Mouse (Mus musculus): ENCODE data around the gene Eif2ak1. TPM values are rescaled to one million over a fixed set of nuclear protein-coding genes. Genes with fewer than 3 reads are reported as not detected.

Eif2ak1 gene
- total and polyA plus RNA-seq, 2 experiments from 2014 or later, result 28.8 to 32.6 TPM

DNA sequence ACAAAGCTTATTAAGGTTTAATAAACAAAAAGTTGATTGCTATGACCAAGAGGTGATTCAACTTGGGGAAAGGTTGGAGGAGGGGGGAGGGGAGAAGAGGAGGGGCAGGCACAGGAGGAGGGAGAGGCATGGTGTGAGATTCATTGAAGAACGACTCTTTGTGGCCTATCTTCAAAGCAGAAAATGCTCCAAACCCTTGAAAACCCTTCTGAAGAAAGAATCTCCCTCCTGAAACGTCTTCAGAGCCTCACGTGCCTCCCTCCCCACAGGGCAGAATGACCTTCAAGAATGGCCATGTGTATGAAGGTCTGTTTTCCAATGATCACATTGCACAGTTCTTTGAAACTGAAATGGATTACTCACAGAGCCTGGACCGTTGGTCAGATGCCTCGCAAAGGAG is 132.4 kb downstream of the Eif2ak1 start:
- ATAC-seq (ENCODE audit: low FRiP score) (no peak), DNase-seq (ENCODE audit: low spot score) (no peak)
- no peak overlapping the region for H3K4me2 ChIP-seq (ENCODE audit: low read depth, low read length, poor library complexity, severe bottlenecking)
- TF ChIP-seq CTCF (IDR thresholded peaks at IDR 0.05), result no peak
- H3K4me3 ChIP-seq (ENCODE audit: low read depth, low read length), result no peak overlapping the region
- H3K4me1 ChIP-seq (ENCODE audit: insufficient read depth, low read length), result no peaks in the 10 kb centered on the region
- H3K36me3 ChIP-seq (ENCODE audit: insufficient read depth, low read length), result no peaks in the 10 kb centered on the region
- no peak overlapping the region for H3K27ac ChIP-seq (ENCODE audit: low read depth, low read length)
- no peaks in the 10 kb centered on the region for H3K9me3 ChIP-seq (ENCODE audit: low read length)
- no peak overlapping the region for H3K9ac ChIP-seq (replicated peaks; ENCODE audit: low read length, poor library complexity, severe bottlenecking)
- WGBS, result 41% methylated on average over 5 of the region's 5 CpGs
- H3K27me3 ChIP-seq (ENCODE audit: insufficient read depth, low read length), result no peaks in the 10 kb centered on the region

Other genes starting within 250 kb of the Eif2ak1 start
- gene Cyth3, start 195.3 kb upstream of the Eif2ak1 start, total RNA-seq (2014; rRNA removed), result 47.8 and 51.5 TPM in 2 replicates
- gene Cyth3, start 195.3 kb upstream of the Eif2ak1 start, polyA plus RNA-seq (2015; fragmentation: Nextera tagmentation; extraction: Ambion mirVana), result 34.1 and 35.4 TPM in 2 replicates
- gene Usp42, start 85.5 kb upstream of the Eif2ak1 start, total RNA-seq (2014; rRNA removed), result 23.1 and 24.3 TPM in 2 replicates
- 18.8 TPM in 2 replicates for gene Usp42, start 85.5 kb upstream of the Eif2ak1 start, polyA plus RNA-seq (2015; fragmentation: Nextera tagmentation; extraction: Ambion mirVana)
- not detected in 2 replicates for gene Ankrd61, start 79.9 kb downstream of the Eif2ak1 start, total RNA-seq (2014; rRNA removed)
- 0.21 and 0.26 TPM in 2 replicates for gene Ankrd61, start 79.9 kb downstream of the Eif2ak1 start, polyA plus RNA-seq (2015; fragmentation: Nextera tagmentation; extraction: Ambion mirVana)
- gene Aimp2, start 92.1 kb downstream of the Eif2ak1 start, total RNA-seq (2014; rRNA removed), result 52.9 and 64.0 TPM in 2 replicates
- gene Aimp2, start 92.1 kb downstream of the Eif2ak1 start, polyA plus RNA-seq (2015; fragmentation: Nextera tagmentation; extraction: Ambion mirVana), result 68.4 and 74.7 TPM in 2 replicates
- gene Pms2, start 92.2 kb downstream of the Eif2ak1 start, total RNA-seq (2014; rRNA removed), result 14.0 and 20.2 TPM in 2 replicates
- 20.2 and 24.8 TPM in 2 replicates for gene Pms2, start 92.2 kb downstream of the Eif2ak1 start, polyA plus RNA-seq (2015; fragmentation: Nextera tagmentation; extraction: Ambion mirVana)
- 0.76 TPM in 1 of 2 replicates, not detected in the other for gene Gm42421, start 110.4 kb downstream of the Eif2ak1 start, total RNA-seq (2014; rRNA removed)
- 1.1 and 2.4 TPM in 2 replicates for gene Gm42421, start 110.4 kb downstream of the Eif2ak1 start, polyA plus RNA-seq (2015; fragmentation: Nextera tagmentation; extraction: Ambion mirVana)
- gene Rsph10b, start 115.2 kb downstream of the Eif2ak1 start, total RNA-seq (2014; rRNA removed), result 4.1 and 5.8 TPM in 2 replicates
- gene Rsph10b, start 115.2 kb downstream of the Eif2ak1 start, polyA plus RNA-seq (2015; fragmentation: Nextera tagmentation; extraction: Ambion mirVana), result 4.2 and 6.8 TPM in 2 replicates
- 46.9 and 72.6 TPM in 2 replicates for gene Ccz1, start 197.1 kb downstream of the Eif2ak1 start, total RNA-seq (2014; rRNA removed)
- gene Ccz1, start 197.1 kb downstream of the Eif2ak1 start, polyA plus RNA-seq (2015; fragmentation: Nextera tagmentation; extraction: Ambion mirVana), result 69.3 and 70.3 TPM in 2 replicates
- not detected in 2 replicates for gene Ocm, start 208.9 kb downstream of the Eif2ak1 start, total RNA-seq (2014; rRNA removed)
- 0.25 and 0.43 TPM in 2 replicates for gene Ocm, start 208.9 kb downstream of the Eif2ak1 start, polyA plus RNA-seq (2015; fragmentation: Nextera tagmentation; extraction: Ambion mirVana)

Measured in midbrain, postnatal 0 days (tissue).